Mouse (Mus musculus) forebrain, postnatal 0 days (tissue): ENCODE results near the gene Hdhd3. TPM values are rescaled to one million over a fixed set of nuclear protein-coding genes. Genes with fewer than 3 reads are reported as not detected.
A peak's percentile ranks its signal among the peaks of the same experiment; 100 is the strongest.

ENCODE experiments used
- ATAC-seq: fragments of 200-750 bp; cut with Nextera tagmentation; 2 replicates; pipeline ENCODE4 v1.8.0; 2017; ENCODE audit warnings: mild to moderate bottlenecking, moderate library complexity
- DNase-seq: peaks from one replicate; pipeline ENCODE4 v3.0.0-alpha.2; 2015
- H3K27ac ChIP-seq: fragments of 300-500 bp; sonication (generic); 2 replicates; pipeline ENCODE4 v1.5.1; 2014; ENCODE audit warnings: low read depth, mild to moderate bottlenecking, antibody characterized with exemption, low read length, moderate library complexity, mixed read lengths
- H3K27me3 ChIP-seq: fragments of 300-500 bp; sonication (generic); 2 replicates; pipeline ENCODE4 v1.6.1; 2014; ENCODE audit warnings: mild to moderate bottlenecking, low read length, mixed read lengths; ENCODE audit not compliant: insufficient read depth
- H3K36me3 ChIP-seq: fragments of 300-500 bp; sonication (generic); 2 replicates; pipeline ENCODE4 v1.6.1; 2014; ENCODE audit warnings: mild to moderate bottlenecking, moderate library complexity; ENCODE audit not compliant: insufficient read depth
- H3K4me1 ChIP-seq: fragments of 300-500 bp; sonication (generic); 2 replicates; pipeline ENCODE4 v1.6.1; 2014; ENCODE audit warnings: antibody characterized with exemption; ENCODE audit not compliant: insufficient read depth
- H3K4me2 ChIP-seq: fragments of 300-500 bp; sonication (generic); 2 replicates; pipeline ENCODE4 v1.6.1; 2014; ENCODE audit warnings: low read depth, mild to moderate bottlenecking, moderate library complexity
- H3K4me3 ChIP-seq: fragments of 300-500 bp; sonication (generic); 2 replicates; pipeline ENCODE4 v1.5.1; 2014; ENCODE audit warnings: low read depth, low read length, mixed read lengths
- H3K9ac ChIP-seq: fragments of 300-500 bp; sonication (generic); 2 replicates; pipeline ENCODE4 v1.6.1; 2014; ENCODE audit warnings: mild to moderate bottlenecking
- H3K9me3 ChIP-seq: fragments of 300-500 bp; sonication (generic); 2 replicates; pipeline ENCODE4 v1.6.1; 2016; ENCODE audit warnings: low read length
- CTCF ChIP-seq: sonication (generic); IDR thresholded peaks from 2 replicates; pipeline ENCODE4 v1.5.1; 2016; ENCODE audit warnings: antibody characterized with exemption, control low read depth, low read depth
- WGBS: fragments of 180-500 bp; shearing (Covaris S2); extraction: QIAGEN DNeasy Blood & Tissue Kit; methylation state at CpG from one replicate; pipeline ENCODE4 v1.1.7; 2014; 5-methylcytosine and 5-hydroxymethylcytosine counted together
- polyA plus RNA-seq: library from polyadenylated mRNA; unstranded; fragments of >200 nt; fragmentation: Nextera tagmentation; extraction: Ambion mirVana; gene quantifications from 2 replicates; pipeline ENCODE4 v1.2.1, GENCODE M21; 2015
- total RNA-seq: library from RNA; depleted of rRNA; stranded (reverse); fragments of >200 nt; gene quantifications from 2 replicates; pipeline ENCODE4 v1.2.3, GENCODE M21; 2014; rRNA removed

Gene Hdhd3
- total RNA-seq = 3.5 and 6.6 TPM in 2 replicates
- 4.4 and 4.6 TPM in 2 replicates for polyA plus RNA-seq

DNA sequence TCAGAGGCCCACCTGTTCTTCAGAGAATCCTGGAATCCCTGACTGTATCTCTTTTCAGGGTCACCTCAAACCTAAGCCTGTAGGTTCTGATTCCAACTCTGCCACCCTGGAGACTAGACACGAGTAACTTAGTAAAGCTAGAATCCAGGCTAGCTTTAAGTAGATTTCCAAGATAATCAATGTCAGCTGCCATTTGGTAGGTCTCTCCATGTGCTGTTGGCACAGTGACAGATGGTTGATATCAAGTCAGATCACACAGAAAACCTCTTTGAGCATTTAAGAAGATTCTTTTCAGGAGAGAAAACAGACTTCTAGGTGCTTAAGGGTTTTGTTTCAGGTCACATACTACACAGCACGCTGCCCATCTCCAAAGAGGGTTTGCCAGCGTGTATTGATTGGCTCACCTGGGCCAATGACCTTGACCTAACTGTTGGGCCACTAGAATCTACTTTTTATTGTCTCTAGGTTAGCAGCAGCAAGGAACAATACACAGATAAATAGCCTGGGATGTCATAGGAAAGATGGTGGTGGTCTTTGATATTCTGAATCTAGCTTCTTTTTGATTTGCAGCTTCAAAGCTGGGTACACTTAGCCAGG lies at the start of gene Hdhd3:
Gene Hdhd3, minus strand, starts transcription at position 94 of the 597 bp plus-strand sequence.
- TF ChIP-seq CTCF = no peak
- Histone ChIP-seq H3K9ac (peak within 1 kb of the TSS; percentile 80), H3K4me1 (peaks cover 5% of the 10 kb centered on the region; the same call in 1 of the 2 replicates), H3K27me3 (no peaks in the 10 kb centered on the region), H3K4me2 (peak within 1 kb of the TSS; percentile 76), H3K36me3 (peaks cover 23% of the 10 kb centered on the region), H3K27ac (peak within 1 kb of the TSS; percentile 40; the same call in 1 of the 2 replicates), H3K4me3 (peak within 1 kb of the TSS; percentile 85), H3K9me3 (no peaks in the 10 kb centered on the region)
- no peak for DNase-seq
- WGBS = 83% methylated on average over 3 of the region's 3 CpGs
- no peak for ATAC-seq

GRCm38 (mm10) chr4:62551966-62552365 lies 48.7 kb upstream of the Hdhd3 start:
- Histone ChIP-seq H3K4me1 (no peaks in the 10 kb centered on the region), H3K27me3 (no peaks in the 10 kb centered on the region), H3K4me3 (no peak overlapping the region), H3K36me3 (no peaks in the 10 kb centered on the region), H3K9me3 (no peaks in the 10 kb centered on the region), H3K4me2 (no peak overlapping the region), H3K9ac (no peak overlapping the region), H3K27ac (no peak overlapping the region)
- DNase-seq (no peak), ATAC-seq (no peak)
- WGBS = 89% methylated on average over 7 of the region's 7 CpGs
- TF ChIP-seq CTCF = no peak

- Histone ChIP-seq H3K27me3 (no peaks in the 10 kb centered on the region), H3K4me3 (no peak overlapping the region), H3K9ac (no peak overlapping the region), H3K27ac (no peak overlapping the region), H3K4me2 (no peak overlapping the region), H3K36me3 (no peaks in the 10 kb centered on the region), H3K9me3 (0 out of 2 replicates have a peak, but pooled peaks cover 5% of the 10 kb centered on the region), H3K4me1 (no peaks in the 10 kb centered on the region)
- TF ChIP-seq CTCF = no peak
- ATAC-seq = no peak
- DNase-seq = no peak
These were observed 41.5 kb upstream of the Hdhd3 start for GRCm38 (mm10) chr4:62544801-62545200.

DNA sequence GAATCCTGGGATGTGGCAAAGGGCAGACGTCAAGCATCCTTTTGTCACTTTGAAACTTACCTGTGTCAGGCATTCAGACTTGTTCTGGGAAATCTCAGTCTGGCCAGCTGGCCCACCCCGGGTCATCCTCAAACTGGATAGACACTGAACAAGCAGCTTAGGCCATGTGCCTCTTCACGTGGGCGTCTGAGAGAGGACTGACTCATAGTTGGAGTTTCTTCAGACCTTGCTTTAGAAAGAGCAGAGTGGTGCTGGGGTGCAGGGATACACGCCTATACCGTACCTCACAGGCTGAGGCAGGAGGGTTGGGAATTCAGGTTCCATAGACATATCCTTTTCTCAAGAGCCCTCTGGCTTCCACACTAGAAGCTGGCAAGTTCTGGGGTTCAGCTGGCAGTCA lies 40.5 kb upstream of the Hdhd3 start:
- DNase-seq (no peak), ATAC-seq (no peak)
- H3K9me3 ChIP-seq = 0 out of 2 replicates have a peak, but pooled peaks cover 5% of the 10 kb centered on the region
- no peaks in the 10 kb centered on the region for H3K4me1 ChIP-seq
- no peak overlapping the region for H3K9ac ChIP-seq
- 88% methylated on average over 6 of the region's 6 CpGs for WGBS
- H3K27me3 ChIP-seq = no peaks in the 10 kb centered on the region
- no peak overlapping the region for H3K4me2 ChIP-seq
- no peak for TF ChIP-seq CTCF
- H3K27ac ChIP-seq = no peak overlapping the region
- no peak overlapping the region for H3K4me3 ChIP-seq
- H3K36me3 ChIP-seq = no peaks in the 10 kb centered on the region

DNA sequence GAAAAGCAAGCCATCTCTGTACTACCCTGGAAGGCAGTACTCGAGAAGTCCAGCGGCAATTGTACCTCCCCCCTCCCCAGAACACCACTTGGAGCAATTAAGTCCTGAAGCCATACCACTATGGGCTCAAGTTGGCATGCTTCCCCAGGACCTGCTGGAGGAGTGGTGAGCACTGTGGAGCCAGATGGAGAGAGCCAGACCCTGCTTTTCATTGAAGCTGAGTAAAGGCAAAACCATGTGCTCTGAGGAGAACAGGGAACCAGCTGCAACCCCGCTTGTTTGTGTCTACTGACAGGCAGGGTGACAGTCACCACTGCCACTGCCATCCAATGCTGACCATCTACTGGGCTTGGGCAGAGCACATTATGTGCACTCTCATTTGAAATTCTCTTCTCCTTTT lies 38.5 kb upstream of the Hdhd3 start:
- Histone ChIP-seq H3K27ac (no peak overlapping the region), H3K4me2 (no peak overlapping the region), H3K4me1 (no peaks in the 10 kb centered on the region), H3K36me3 (no peaks in the 10 kb centered on the region), H3K27me3 (no peaks in the 10 kb centered on the region), H3K9ac (no peak overlapping the region; the same call in 1 of the 2 replicates), H3K4me3 (no peak overlapping the region), H3K9me3 (0 out of 2 replicates have a peak, but pooled peaks cover 5% of the 10 kb centered on the region)
- WGBS = 46% methylated on average over 3 of the region's 3 CpGs
- ATAC-seq (peak; percentile 66), DNase-seq (peak; percentile 55)
- no peak for TF ChIP-seq CTCF

DNA sequence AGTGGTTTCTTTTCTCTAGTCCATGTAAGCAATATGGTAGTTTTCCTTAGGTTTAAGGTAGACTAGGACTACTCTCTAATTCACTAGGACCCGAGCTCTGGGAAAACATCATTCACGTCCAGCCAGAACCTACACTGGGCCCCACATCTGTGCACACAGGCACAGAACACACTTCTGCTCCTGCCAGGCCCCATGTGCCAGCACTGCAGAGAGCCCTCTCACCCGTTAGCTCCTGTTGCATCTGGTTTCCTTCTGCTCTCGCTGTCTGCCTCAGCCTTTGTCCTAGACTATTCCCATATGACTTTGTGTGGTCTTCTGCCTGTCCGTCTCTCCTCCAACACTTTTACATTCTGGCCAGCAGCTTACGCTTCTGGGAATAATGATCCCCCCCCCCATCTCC lies 30.5 kb upstream of the Hdhd3 start:
- no peaks in the 10 kb centered on the region for H3K4me1 ChIP-seq
- no peaks in the 10 kb centered on the region for H3K9me3 ChIP-seq
- no peaks in the 10 kb centered on the region for H3K27me3 ChIP-seq
- H3K4me2 ChIP-seq = no peak overlapping the region
- H3K27ac ChIP-seq = no peak overlapping the region
- DNase-seq (no peak), ATAC-seq (no peak)
- H3K4me3 ChIP-seq = no peak overlapping the region
- 66% methylated on average over 6 of the region's 6 CpGs for WGBS
- H3K36me3 ChIP-seq = no peaks in the 10 kb centered on the region
- no peak overlapping the region for H3K9ac ChIP-seq
- TF ChIP-seq CTCF = no peak

GRCm38 (mm10) chr4:62527655-62528054 lies 24.4 kb upstream of the Hdhd3 start:
- DNase-seq = no peak
- TF ChIP-seq CTCF = no peak

More at GRCm38 (mm10) chr4:62527655-62528054, 24.4 kb upstream of the Hdhd3 start:
- Histone ChIP-seq H3K4me2 (no peak overlapping the region), H3K27me3 (no peaks in the 10 kb centered on the region), H3K4me1 (0 out of 2 replicates have a peak, but pooled peaks cover 5% of the 10 kb centered on the region), H3K9ac (no peak overlapping the region), H3K27ac (no peak overlapping the region), H3K9me3 (no peaks in the 10 kb centered on the region), H3K36me3 (no peaks in the 10 kb centered on the region), H3K4me3 (no peak overlapping the region)
- no peak for ATAC-seq
- WGBS = 89% methylated on average over 4 of the region's 4 CpGs
